Mouse (Mus musculus): ENCODE measurements around the gene Plin5.

- TF ChIP-seq CTCF (IDR thresholded peaks at IDR 0.05 in 2 of 3, conservative IDR thresholded peaks at IDR 0.05 in 1 of 3; ENCODE audit: control insufficient read depth in 1 of 3, insufficient read depth in 1 of 3, low read depth in 2 of 3, low read length in 3 of 3, poor library complexity in 1 of 3, severe bottlenecking in 1 of 3), result no peak
- no peak for TF ChIP-seq GATA1 (IDR thresholded peaks at IDR 0.05; ENCODE audit: low read depth, low read length)
- no peak for TF ChIP-seq POLR2A (IDR thresholded peaks at IDR 0.05; ENCODE audit: control insufficient read depth in 1 of 2, insufficient read depth in 1 of 2, low read depth in 1 of 2, low read length in 2 of 2, poor library complexity in 1 of 2)
- TF ChIP-seq USF2 (IDR thresholded peaks at IDR 0.05; ENCODE audit: borderline replicate concordance in 1 of 2, insufficient read depth in 1 of 2, low read depth in 1 of 2, low read length in 2 of 2), result no peak
- TF ChIP-seq ELF1 (IDR thresholded peaks at IDR 0.05; ENCODE audit: low read depth, low read length), result no peak
- TF ChIP-seq ZNF384 (IDR thresholded peaks at IDR 0.05; ENCODE audit: low read depth, low read length), result no peak
- TF ChIP-seq HCFC1 (IDR thresholded peaks at IDR 0.05; ENCODE audit: low read depth, low read length), result no peak
- TF ChIP-seq ETS1 (IDR thresholded peaks at IDR 0.05; ENCODE audit: low read depth, low read length), result no peak
- TF ChIP-seq EP300 (IDR thresholded peaks at IDR 0.05; ENCODE audit: low read depth in 1 of 2, low read length in 2 of 2), result no peak
These were observed 43.1 kb downstream of the Plin5 start for GRCm38 (mm10) chr17:56074097-56074826.
